Mouse (Mus musculus) bone marrow macrophage, adult 2 months (primary cell): ENCODE data around the gene Nkd1.

Experiments used
- CTCF ChIP-seq: IDR thresholded peaks from 2 replicates; pipeline ENCODE4 v1.5.1; 2012; ENCODE audit warnings: low read depth, mild to moderate bottlenecking, low read length, moderate library complexity
- POLR2A ChIP-seq: IDR thresholded peaks from 2 replicates; pipeline ENCODE4 v1.6.1; 2012; ENCODE audit warnings: mild to moderate bottlenecking, low read depth, low read length, borderline replicate concordance

DNA sequence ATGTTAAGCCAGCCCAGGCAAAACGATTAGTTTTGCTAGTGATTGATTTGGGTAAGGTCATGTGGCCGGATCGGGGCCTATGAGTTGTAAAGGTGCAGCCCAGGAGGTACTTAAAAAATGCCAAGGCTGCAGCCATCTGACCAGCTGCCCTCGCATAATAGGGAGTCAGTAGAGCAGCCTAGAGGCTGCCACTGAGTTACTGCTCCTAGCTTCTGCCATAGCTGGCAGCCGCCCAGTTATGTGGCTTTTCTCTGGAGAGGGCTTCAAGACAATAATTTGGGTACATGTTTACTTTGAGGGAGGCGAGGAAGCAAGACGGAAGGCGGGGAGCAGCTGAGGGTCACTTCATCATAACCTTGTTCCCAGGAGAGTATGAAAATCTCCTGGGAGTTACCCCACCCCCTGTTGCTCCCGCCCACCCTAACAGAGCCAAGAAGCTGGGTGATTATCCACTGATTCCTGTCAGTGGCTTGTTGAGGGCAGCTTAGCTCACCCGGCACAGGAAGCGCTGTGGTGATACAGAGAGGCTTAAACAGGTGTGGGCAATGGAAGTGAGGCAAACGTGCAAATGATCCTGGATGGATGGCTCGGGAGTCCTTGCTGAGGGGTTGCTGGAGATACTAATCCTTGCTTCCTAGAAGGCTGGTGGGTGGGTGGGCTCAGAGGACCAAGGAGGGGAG is 84.3 kb downstream of the Nkd1 start:
- no peak for TF ChIP-seq POLR2A
- no peak for TF ChIP-seq CTCF
